Mouse (Mus musculus) spleen, postnatal 4 days (tissue): ENCODE measurements around the gene Rad51d.

Experiments used
- DNase-seq, 2 experiments: peaks; one replicate each; pipeline ENCODE4 v3.0.0; 2022; ENCODE audit warnings: low spot score in 2 of 2

Gene Rad51d

DNA sequence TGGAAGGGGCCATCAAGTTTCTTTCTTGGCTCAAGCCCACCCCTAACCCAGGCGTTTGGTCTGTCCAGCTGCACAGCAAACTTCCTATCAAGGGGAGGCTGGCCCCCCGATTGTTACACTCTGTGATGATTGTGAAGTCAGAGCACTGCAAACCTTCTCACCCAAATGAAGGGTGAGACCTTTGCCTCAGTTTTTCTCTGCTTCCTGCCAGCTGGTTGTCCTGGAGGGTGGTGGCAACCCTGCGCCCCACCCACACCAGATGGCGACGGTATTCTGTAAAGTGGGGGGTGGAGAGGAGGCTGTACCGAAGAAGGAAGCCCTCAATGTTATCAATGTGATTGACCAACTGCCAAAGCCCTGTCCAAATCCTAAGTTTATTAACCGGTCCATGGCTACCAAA is 1.5 kb upstream of the Rad51d start, which contains the start of gene Fndc8:
Gene Fndc8, plus strand, starts transcription at position 189 of the 400 bp plus-strand sequence.
- no peak for DNase-seq

DNA sequence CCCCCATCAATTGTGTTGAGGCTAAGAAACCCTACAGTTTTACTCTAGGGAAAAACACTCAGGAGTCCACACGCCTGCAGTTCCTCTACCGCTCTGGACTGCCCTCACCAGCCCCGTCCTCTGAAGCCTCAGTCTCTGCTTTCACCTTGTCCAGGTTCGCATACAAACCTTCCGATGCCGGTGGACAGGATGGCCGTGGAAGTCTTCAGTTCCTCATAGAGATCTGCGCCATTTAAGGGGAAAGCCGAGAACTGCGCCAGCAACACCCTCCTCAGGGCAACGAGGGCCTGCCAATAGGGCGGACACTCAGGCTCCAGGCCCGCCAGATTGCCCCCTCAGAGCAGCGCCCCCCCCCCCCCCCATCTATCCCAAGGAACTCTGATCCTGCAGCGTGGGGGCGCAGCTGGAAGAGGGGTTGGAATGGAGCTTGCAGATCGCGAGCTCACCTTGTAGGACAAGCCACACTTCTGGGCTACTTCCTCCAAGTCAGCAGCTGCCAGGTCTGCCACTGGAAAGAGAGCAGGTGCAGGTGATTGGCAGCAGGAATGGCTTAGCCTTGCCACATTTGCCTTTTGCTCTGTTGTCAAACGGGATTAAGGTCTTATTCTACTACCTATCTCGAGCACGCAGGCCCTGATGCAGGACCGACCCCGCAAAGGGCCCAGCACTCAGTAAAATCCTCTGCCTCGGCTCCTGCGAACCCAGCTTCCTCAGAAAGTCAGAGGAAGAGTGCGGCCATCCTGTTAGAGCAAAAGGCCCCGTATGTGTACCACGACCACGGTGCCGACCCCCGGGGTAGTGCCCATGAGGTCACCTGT is 681 bp downstream of the Rad51d start:
- DNase-seq = no peak

- no peak for DNase-seq
Observed at GRCm38 (mm10) chr11:82888491-82888946, 1.9 kb downstream of the Rad51d start.

GRCm38 (mm10) chr11:82886559-82886958 is 3.9 kb downstream of the Rad51d start:
- no peak for DNase-seq

GRCm38 (mm10) chr11:82883180-82883579 is 7.2 kb downstream of the Rad51d start:
- DNase-seq = no peak

GRCm38 (mm10) chr11:82877726-82878344 is 12.6 kb downstream of the Rad51d start:
- DNase-seq = no peak

DNA sequence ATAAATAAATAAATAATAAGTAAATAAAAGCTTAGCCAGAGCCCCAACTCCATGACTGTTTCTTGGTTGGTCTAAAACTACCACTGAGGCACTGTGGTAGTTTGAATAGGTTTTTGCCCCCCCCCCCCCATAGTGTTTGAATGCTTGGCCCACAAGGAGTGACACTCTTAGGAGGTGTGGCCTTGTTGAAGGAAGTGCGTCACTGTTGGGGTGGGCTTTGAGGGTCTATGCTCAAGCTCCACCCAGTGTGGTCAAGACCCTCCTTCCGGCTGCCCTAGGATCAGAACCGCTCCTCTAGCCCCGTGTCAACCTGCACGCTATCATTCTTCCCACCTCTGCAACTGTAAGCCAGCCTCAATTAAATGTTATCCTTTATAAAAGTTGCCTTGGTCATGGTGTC is 14.8 kb downstream of the Rad51d start:
- DNase-seq = no peak

- DNase-seq = no peak
Observed at GRCm38 (mm10) chr11:82874924-82875323, 15.5 kb downstream of the Rad51d start.

DNA sequence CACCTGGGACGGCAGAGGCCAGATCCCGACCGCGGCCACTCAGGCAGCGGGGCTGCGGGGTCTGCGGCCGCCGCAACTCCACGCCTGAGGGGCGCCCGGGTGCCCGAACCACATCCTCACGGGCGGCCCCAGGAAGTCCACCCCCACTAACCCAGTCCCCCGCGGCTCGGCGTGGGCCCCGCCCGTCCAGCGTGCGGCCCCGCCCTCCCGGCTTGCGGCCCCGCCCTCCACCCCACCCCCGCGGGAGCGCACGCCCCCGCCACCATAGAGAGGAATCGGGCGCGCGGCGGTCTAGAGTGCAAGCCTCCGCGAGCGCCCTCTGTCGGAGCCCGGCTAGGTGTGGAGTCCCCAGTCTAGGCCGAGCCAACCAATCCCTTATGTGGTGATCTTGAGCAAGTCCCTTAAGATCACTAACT is 19.4 kb downstream of the Rad51d start, which contains the start of gene Rffl:
Gene Rffl, minus strand, starts transcription at position 180 of the 416 bp plus-strand sequence.
- DNase-seq = peak; percentile 96 to 100

DNA sequence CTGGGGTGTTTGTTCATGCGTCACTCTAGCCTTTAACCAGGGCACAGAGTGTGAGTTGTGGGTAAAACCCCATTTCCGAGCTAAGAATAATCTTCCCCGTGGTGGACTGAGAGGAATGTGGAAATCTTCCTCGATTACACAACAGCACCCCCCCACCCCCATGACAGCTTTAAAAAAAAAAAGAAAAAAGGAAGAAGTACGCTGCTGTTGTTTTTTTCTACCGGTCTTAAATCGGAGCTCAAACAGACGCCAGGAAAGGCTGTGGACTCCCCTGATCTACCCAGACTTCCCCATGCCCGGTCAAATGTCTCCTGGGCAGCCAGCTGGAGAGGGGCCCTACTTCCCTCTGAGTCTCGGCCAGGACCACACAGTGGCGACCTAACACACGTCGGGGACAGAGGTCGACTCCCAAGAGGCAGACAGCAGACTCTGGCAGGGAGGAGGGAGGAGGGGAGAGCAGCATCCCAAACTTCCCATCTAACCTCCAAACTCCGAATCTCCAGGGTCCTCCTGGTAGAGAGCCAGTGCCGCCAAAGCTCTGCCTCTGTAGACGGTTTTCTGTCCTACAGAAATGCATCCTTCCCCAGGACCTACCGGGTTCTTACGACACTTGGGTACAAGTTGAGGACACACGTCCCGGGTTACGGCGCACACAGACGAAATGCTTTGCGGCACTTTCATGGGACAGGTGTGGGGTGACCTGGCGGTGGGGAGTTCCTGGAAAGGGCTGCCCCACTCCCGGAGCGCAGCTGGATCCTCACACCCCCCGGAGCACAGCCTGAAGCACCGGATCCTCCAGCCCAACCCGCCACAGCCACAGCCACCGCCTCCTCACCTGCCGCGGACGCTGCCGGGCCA is 20.0 kb downstream of the Rad51d start:
- DNase-seq = peak in 1 of 2 experiments; percentile 67

GRCm38 (mm10) chr11:82869506-82870172 is 20.8 kb downstream of the Rad51d start:
- no peak for DNase-seq

DNA sequence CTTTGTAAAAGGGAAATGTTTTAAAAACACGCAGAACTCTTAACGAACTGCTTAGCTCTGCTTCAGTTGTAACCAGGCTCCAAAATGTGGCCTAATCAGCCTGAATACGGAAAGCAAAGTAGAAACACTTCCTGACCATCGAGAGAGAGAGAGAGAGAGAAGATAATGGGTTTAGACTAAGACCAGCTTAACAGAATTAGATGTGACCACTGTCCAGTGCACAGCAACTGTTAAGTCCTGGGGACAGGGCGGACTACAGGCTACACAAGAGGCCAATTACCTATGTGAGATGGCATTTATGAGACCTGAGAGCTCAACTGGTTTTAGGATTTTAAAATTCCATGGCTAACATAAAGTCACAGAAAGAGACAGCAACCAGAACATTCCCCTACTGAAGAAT is 22.5 kb downstream of the Rad51d start:
- no peak for DNase-seq

GRCm38 (mm10) chr11:82866850-82867564 is 23.4 kb downstream of the Rad51d start:
- no peak for DNase-seq

DNA sequence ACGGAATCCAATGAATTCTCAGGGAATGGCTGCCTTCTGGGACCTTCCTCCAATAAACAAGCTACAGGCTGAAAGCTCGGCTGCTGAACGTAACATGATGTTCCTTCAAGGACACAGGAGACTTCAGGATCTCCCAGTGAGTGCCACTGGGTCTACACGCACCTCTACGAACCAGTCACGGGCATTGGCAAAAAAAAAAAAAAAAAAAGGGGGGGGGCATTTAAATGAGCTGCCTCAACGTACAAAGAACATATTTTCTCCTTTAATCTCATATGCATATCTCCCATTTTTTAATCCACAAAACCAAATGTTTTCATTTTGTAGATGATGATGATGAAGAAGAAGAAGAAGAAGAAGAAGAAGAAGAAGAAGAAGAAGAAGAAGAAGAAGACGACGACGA is 24.5 kb downstream of the Rad51d start:
- DNase-seq = no peak

DNA sequence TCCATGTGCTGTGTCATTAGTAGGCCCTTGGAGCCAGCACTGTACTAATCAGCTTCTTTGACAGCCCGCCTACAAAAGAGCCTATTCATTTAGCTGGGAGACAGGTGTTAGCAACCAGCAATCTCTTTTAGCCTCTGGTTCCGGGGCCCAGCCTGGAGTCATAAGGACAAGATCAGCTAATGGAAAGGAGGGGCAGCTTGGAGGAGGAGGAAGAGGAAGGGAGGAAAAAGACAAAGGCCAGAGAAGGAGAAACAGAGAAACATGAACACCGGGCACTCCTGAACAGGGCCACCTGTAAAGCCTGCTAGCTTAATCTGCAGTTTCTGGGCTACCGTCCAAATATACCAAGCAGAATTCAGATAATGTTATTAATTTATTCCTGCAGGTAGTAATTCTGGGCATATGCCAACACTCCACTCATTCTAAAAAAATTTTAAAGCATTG is 26.9 kb downstream of the Rad51d start:
- no peak for DNase-seq

GRCm38 (mm10) chr11:82863059-82863458 is 27.4 kb downstream of the Rad51d start:
- no peak for DNase-seq

- DNase-seq = no peak
Observed at GRCm38 (mm10) chr11:82862638-82863037, 27.8 kb downstream of the Rad51d start.

GRCm38 (mm10) chr11:82861558-82861957 is 28.9 kb downstream of the Rad51d start:
- DNase-seq = no peak

GRCm38 (mm10) chr11:82860759-82861158 is 29.7 kb downstream of the Rad51d start:
- DNase-seq = no peak

- DNase-seq = no peak
Observed at GRCm38 (mm10) chr11:82857307-82857848, 33.0 kb downstream of the Rad51d start.
